Comparison of ENCODE assay signal across 8 mouse cellular contexts in the genomic region with DNA sequence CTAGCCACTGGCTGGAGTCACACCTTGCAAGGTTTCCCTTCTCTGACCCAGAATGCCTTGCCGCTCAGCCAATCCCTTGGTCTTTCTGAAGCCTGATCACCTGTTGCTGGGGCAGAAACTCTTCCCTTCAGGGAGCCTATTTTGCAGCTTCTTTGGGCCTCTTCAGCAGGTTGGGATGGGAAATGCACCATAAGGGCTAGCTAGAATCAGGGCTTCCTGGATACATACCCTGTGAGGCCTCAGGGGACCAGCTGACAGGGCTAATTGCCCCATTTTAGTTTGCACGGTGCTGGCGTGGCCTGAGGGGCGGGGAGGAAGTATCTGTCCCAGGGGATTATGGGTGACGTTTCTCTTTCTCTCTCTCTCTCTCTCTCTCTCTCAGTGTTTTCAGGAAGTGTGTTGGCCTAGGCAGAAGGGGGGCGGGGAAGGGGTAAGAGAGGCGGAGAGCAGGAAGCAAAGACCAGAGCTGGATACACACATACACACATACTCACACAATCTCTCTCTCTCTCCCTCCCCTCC. TPM values are rescaled to one million over a fixed set of nuclear protein-coding genes. Genes with fewer than 3 reads are reported as not detected.
DNase-seq lines count a peak whose midpoint lies in the region; ATAC-seq and TF ChIP-seq lines count a peak whose summit lies in the region.

No protein-coding gene starts in this region.

- no peaks in the 10 kb centered on the region for H3K9me3 ChIP-seq in heart, postnatal 0 days (replicated peaks; ENCODE audit: control insufficient read depth, low read length)

- H3K4me3 ChIP-seq in layer of hippocampus, adult 2 months, result no peak overlapping the region
- H3K4me3 ChIP-seq in heart, postnatal 0 days (ENCODE audit: low read depth, low read length), result peak overlapping the region; percentile 40

- H3K27me3 ChIP-seq in heart, postnatal 0 days (ENCODE audit: control insufficient read depth, insufficient read depth, low read length), result no peaks in the 10 kb centered on the region

- DNase-seq in layer of hippocampus, adult 2 months (ENCODE audit: low spot score in 2 of 2), result no peak
- no peak for DNase-seq in layer of hippocampus, adult 9-10 months (ENCODE audit: low spot score)
- DNase-seq in heart, postnatal 0 days (ENCODE audit: low spot score), result peak; percentile 87
- DNase-seq in kidney, postnatal 14 days, result peak; percentile 86
- peak; percentile 80 to 87 for DNase-seq in spleen, adult 18-20 months
- no peak for DNase-seq in cerebellum, adult 18-20 months

- TF ChIP-seq EP300 in heart, postnatal 0 days (IDR thresholded peaks at IDR 0.05; ENCODE audit: low read depth), result peak; percentile 70; the same call in 1 of the 2 replicates

- peak overlapping the region; percentile 66 for H3K4me2 ChIP-seq in heart, postnatal 0 days (ENCODE audit: low read depth, low read length)

- no peaks in the 10 kb centered on the region for H3K36me3 ChIP-seq in heart, postnatal 0 days (replicated peaks; ENCODE audit: control insufficient read depth, insufficient read depth, low read length)

- TF ChIP-seq CTCF in layer of hippocampus, adult 2 months (conservative IDR thresholded peaks at IDR 0.05), result no peak
- no peak for TF ChIP-seq CTCF in heart, postnatal 0 days (IDR thresholded peaks at IDR 0.05; ENCODE audit: low read depth)

- H3K27ac ChIP-seq in layer of hippocampus, adult 2 months, result peak overlapping the region; percentile 59
- H3K27ac ChIP-seq in heart, postnatal 0 days (ENCODE audit: low read depth), result peak overlapping the region; percentile 78

- H3K4me1 ChIP-seq in heart, postnatal 0 days (ENCODE audit: control insufficient read depth, insufficient read depth), result peaks cover 22% of the 10 kb centered on the region

- peak overlapping the region; percentile 56 for H3K9ac ChIP-seq in heart, postnatal 0 days (replicated peaks; ENCODE audit: low read depth, low read length)

- 0 out of 2 replicates have a peak, but pooled peaks have one; percentile 56 for ATAC-seq in erythroid progenitor cell, adult 5-6 weeks (replicated peaks; ENCODE audit: low FRiP score, poor library complexity, severe bottlenecking)
- ATAC-seq in heart, postnatal 0 days (ENCODE audit: insufficient read depth, low read depth), result peak; percentile 91
- peak; percentile 70 for ATAC-seq in megakaryocyte, adult 5-6 weeks (ENCODE audit: poor library complexity, severe bottlenecking)

- WGBS in heart, postnatal 0 days, result 20% methylated on average over 7 of the region's 7 CpGs

RNA-seq across cellular contexts. Expression of gene Arap1, which starts 29.9 kb away (rescaled TPM):
- total RNA-seq in layer of hippocampus, adult 2 months (2021), result 10 to 100 TPM; 19.2 to 20.0 TPM
- total RNA-seq in erythroid progenitor cell, adult 5-6 weeks (2015; ENCODE audit: low replicate concordance), result 15.1 and 20.1 TPM in 2 replicates
- 10.6 and 12.7 TPM in 2 replicates for total RNA-seq in erythroid progenitor cell, adult 5-6 weeks (2017; ENCODE audit: low replicate concordance)
- total RNA-seq in heart, postnatal 0 days (2014; rRNA removed; ENCODE audit: low replicate concordance), result 36.2 and 101 TPM in 2 replicates
- polyA plus RNA-seq in heart, postnatal 0 days (2015; fragmentation: Nextera tagmentation; extraction: Ambion mirVana), result 18.6 and 19.8 TPM in 2 replicates
- 141 and 152 TPM in 2 replicates for total RNA-seq in megakaryocyte, adult 5-6 weeks (2015)
- total RNA-seq in megakaryocyte, adult 5-6 weeks (2017), result 211 and 245 TPM in 2 replicates

RNA-seq across cellular contexts. Expression of gene Gm45837, which starts 32.9 kb away (rescaled TPM):
- total RNA-seq in layer of hippocampus, adult 2 months (2021), result 1 to 10 TPM in 1 of 2 experiments, not detected in 1; 2.4 TPM
- total RNA-seq in erythroid progenitor cell, adult 5-6 weeks (2015; ENCODE audit: low replicate concordance), result not detected in 2 replicates
- total RNA-seq in erythroid progenitor cell, adult 5-6 weeks (2017; ENCODE audit: low replicate concordance), result 4.2 TPM in 1 of 2 replicates, not detected in the other
- total RNA-seq in heart, postnatal 0 days (2014; rRNA removed; ENCODE audit: low replicate concordance), result 33.8 TPM in 1 of 2 replicates, not detected in the other
- 2.4 TPM in 1 of 2 replicates, not detected in the other for polyA plus RNA-seq in heart, postnatal 0 days (2015; fragmentation: Nextera tagmentation; extraction: Ambion mirVana)
- 10.2 TPM in 1 of 2 replicates, not detected in the other for total RNA-seq in megakaryocyte, adult 5-6 weeks (2015)
- total RNA-seq in megakaryocyte, adult 5-6 weeks (2017), result 35.6 TPM in 1 of 2 replicates, not detected in the other

RNA-seq across cellular contexts. Expression of gene Pde2a, which starts 43.7 kb away (rescaled TPM):
- 100 to 1,000 TPM; 300 to 318 TPM for total RNA-seq in layer of hippocampus, adult 2 months (2021)
- total RNA-seq in erythroid progenitor cell, adult 5-6 weeks (2015; ENCODE audit: low replicate concordance), result 15.9 and 17.2 TPM in 2 replicates
- total RNA-seq in erythroid progenitor cell, adult 5-6 weeks (2017; ENCODE audit: low replicate concordance), result 1.7 and 11.8 TPM in 2 replicates
- 4.7 and 35.2 TPM in 2 replicates for total RNA-seq in heart, postnatal 0 days (2014; rRNA removed; ENCODE audit: low replicate concordance)
- polyA plus RNA-seq in heart, postnatal 0 days (2015; fragmentation: Nextera tagmentation; extraction: Ambion mirVana), result 19.3 and 22.1 TPM in 2 replicates
- total RNA-seq in megakaryocyte, adult 5-6 weeks (2015), result 35.4 and 37.5 TPM in 2 replicates
- total RNA-seq in megakaryocyte, adult 5-6 weeks (2017), result 25.7 and 65.8 TPM in 2 replicates

Comparison
In these comparisons a context has a peak if more than half of its experiments do, and no peak if none do; other contexts are left out.
1. DNase-seq: peak in heart, postnatal 0 days (single experiment), kidney, postnatal 14 days (single experiment) and spleen, adult 18-20 months (2 of 2); none in layer of hippocampus, adult 2 months (0 of 2), layer of hippocampus, adult 9-10 months (single experiment) and cerebellum, adult 18-20 months (0 of 2).
2. Peak in every context shown above with its lines, with median percentiles within 50 percentile points of each other: ATAC-seq.